Mouse (Mus musculus): Measurements from ENCODE around the gene Mpig6b.

GRCm38 (mm10) chr17:35023221-35023620 lies 42.8 kb downstream of the Mpig6b start:
- TF ChIP-seq CTCF (IDR thresholded peaks at IDR 0.05; ENCODE audit: borderline replicate concordance, extremely low read depth, insufficient read depth, insufficient read length) = no peak
- no peak for TF ChIP-seq POLR2A (IDR thresholded peaks at IDR 0.05; ENCODE audit: borderline replicate concordance, extremely low read depth, insufficient read depth, insufficient read length, poor library complexity, severe bottlenecking)

Measured in brain, embryonic 14.5 days (tissue).